Mouse (Mus musculus) forebrain, embryonic 14.5 days (tissue): ENCODE data around the gene Mdk. TPM values are rescaled to one million over a fixed set of nuclear protein-coding genes. Genes with fewer than 3 reads are reported as not detected.

Experiments used
- ATAC-seq: fragments of 200-750 bp; cut with Nextera tagmentation; 2 replicates; pipeline ENCODE4 v1.8.0; 2017; ENCODE audit warnings: mild to moderate bottlenecking, moderate library complexity
- DNase-seq: peaks from one replicate; pipeline ENCODE4 v3.0.0-alpha.2; 2015; ENCODE audit warnings: low spot score
- H3K27ac ChIP-seq: fragments of 300-500 bp; sonication (generic); 2 replicates; pipeline ENCODE4 v1.5.1; 2014; ENCODE audit warnings: low read depth, mild to moderate bottlenecking, control low read depth, low read length, moderate library complexity
- H3K27me3 ChIP-seq: fragments of 300-500 bp; sonication (generic); replicated peaks from 2 replicates; pipeline ENCODE4 v1.6.1; 2014; ENCODE audit warnings: low read length, control low read depth, mixed read lengths; ENCODE audit not compliant: control insufficient read depth, insufficient read depth
- H3K36me3 ChIP-seq: fragments of 300-500 bp; sonication (generic); 2 replicates; pipeline ENCODE4 v1.6.1; 2014; ENCODE audit warnings: low read length, control low read depth; ENCODE audit not compliant: control insufficient read depth, insufficient read depth
- H3K4me1 ChIP-seq: fragments of 300-500 bp; sonication (generic); 2 replicates; pipeline ENCODE4 v1.6.1; 2014; ENCODE audit warnings: antibody characterized with exemption, low read length, control low read depth; ENCODE audit not compliant: control insufficient read depth, insufficient read depth
- H3K4me2 ChIP-seq: fragments of 300-500 bp; sonication (generic); 2 replicates; pipeline ENCODE4 v1.6.1; 2014; ENCODE audit warnings: mild to moderate bottlenecking, control low read depth, low read length
- H3K4me3 ChIP-seq: fragments of 300-500 bp; sonication (generic); 2 replicates; pipeline ENCODE4 v1.5.1; 2014; ENCODE audit warnings: low read depth, low read length, control low read depth
- H3K9ac ChIP-seq: fragments of 300-500 bp; sonication (generic); 2 replicates; pipeline ENCODE4 v1.6.1; 2014; ENCODE audit warnings: mild to moderate bottlenecking, low read length, control low read depth, moderate library complexity
- H3K9me3 ChIP-seq: fragments of 300-500 bp; sonication (generic); replicated peaks from 2 replicates; pipeline ENCODE4 v1.6.1; 2016; ENCODE audit warnings: low read length, control low read depth, mixed read lengths; ENCODE audit not compliant: control insufficient read depth
- WGBS: fragments of 180-500 bp; shearing (Covaris S2); extraction: QIAGEN DNeasy Blood & Tissue Kit; methylation state at CpG from one replicate; pipeline ENCODE4 v1.1.7; 2014; 5-methylcytosine and 5-hydroxymethylcytosine counted together
- polyA plus RNA-seq: library from polyadenylated mRNA; unstranded; fragments of >200 nt; fragmentation: Nextera tagmentation; extraction: Ambion mirVana; gene quantifications from 2 replicates; pipeline ENCODE4 v1.2.1, GENCODE M21; 2014

Gene Mdk
- polyA plus RNA-seq, 1 experiment from 2014 or later: 462 TPM

GRCm38 (mm10) chr2:91923415-91924337 is 8.4 kb downstream of the Mdk start:
- peaks cover 40% of the 10 kb centered on the region for H3K27me3 ChIP-seq

GRCm38 (mm10) chr2:91922586-91923414 is 9.3 kb downstream of the Mdk start:
- DNase-seq: no peak
- ATAC-seq: no peak
- Histone ChIP-seq H3K9ac (peak overlapping the region; percentile 58), H3K4me1 (peaks cover 5% of the 10 kb centered on the region; the same call in 1 of the 2 replicates), H3K4me2 (peak overlapping the region; percentile 82), H3K27me3 (peaks cover 40% of the 10 kb centered on the region), H3K9me3 (no peaks in the 10 kb centered on the region), H3K27ac (no peak overlapping the region), H3K4me3 (peak overlapping the region; percentile 58), H3K36me3 (peaks cover 7% of the 10 kb centered on the region)
- 2% methylated on average over 37 of the region's 37 CpGs for WGBS

More at GRCm38 (mm10) chr2:91923415-91924337, 8.4 kb downstream of the Mdk start:
- DNase-seq (peak; percentile 85), ATAC-seq (peak; percentile 37)
- H3K4me2 ChIP-seq: peak overlapping the region; percentile 82
- WGBS: 6% methylated on average over 54 of the region's 54 CpGs
- H3K4me3 ChIP-seq: peak overlapping the region; percentile 58
- H3K4me1 ChIP-seq: peaks cover 5% of the 10 kb centered on the region; the same call in 1 of the 2 replicates
- no peak overlapping the region for H3K27ac ChIP-seq
- no peaks in the 10 kb centered on the region for H3K9me3 ChIP-seq
- H3K36me3 ChIP-seq: no peaks in the 10 kb centered on the region; the same call in 1 of the 2 replicates
- H3K9ac ChIP-seq: peak overlapping the region; percentile 6; the same call in 1 of the 2 replicates

- ATAC-seq (peak; percentile 81), DNase-seq (peak; percentile 84)
- Histone ChIP-seq H3K27me3 (peaks cover 40% of the 10 kb centered on the region), H3K36me3 (peaks cover 15% of the 10 kb centered on the region), H3K4me2 (peak overlapping the region; percentile 82), H3K9ac (peak overlapping the region; percentile 58), H3K4me1 (peaks cover 5% of the 10 kb centered on the region; the same call in 1 of the 2 replicates), H3K9me3 (no peaks in the 10 kb centered on the region), H3K27ac (no peak overlapping the region), H3K4me3 (peak overlapping the region; percentile 58)
- WGBS: under 1% methylated on average over 62 of the region's 64 CpGs
Observed at GRCm38 (mm10) chr2:91921790-91922570, 10.1 kb downstream of the Mdk start.

GRCm38 (mm10) chr2:91921181-91921789 is 10.8 kb downstream of the Mdk start:
- Histone ChIP-seq H3K27ac (no peak overlapping the region), H3K4me3 (peak overlapping the region; percentile 58), H3K4me2 (peak overlapping the region; percentile 82), H3K4me1 (peaks cover 5% of the 10 kb centered on the region; the same call in 1 of the 2 replicates), H3K9me3 (no peaks in the 10 kb centered on the region), H3K36me3 (peaks cover 21% of the 10 kb centered on the region), H3K27me3 (peaks cover 40% of the 10 kb centered on the region), H3K9ac (peak overlapping the region; percentile 58)
- WGBS: 5% methylated on average over 31 of the region's 31 CpGs
- ATAC-seq (peak; percentile 0; the same call in 1 of the 2 replicates), DNase-seq (no peak)

GRCm38 (mm10) chr2:91920130-91920529 is 12.0 kb downstream of the Mdk start:
- H3K4me2 ChIP-seq: no peak overlapping the region
- ATAC-seq (no peak), DNase-seq (no peak)
- H3K27ac ChIP-seq: no peak overlapping the region
- H3K4me1 ChIP-seq: peaks cover 5% of the 10 kb centered on the region; the same call in 1 of the 2 replicates
- H3K9me3 ChIP-seq: no peaks in the 10 kb centered on the region
- H3K36me3 ChIP-seq: peaks cover 31% of the 10 kb centered on the region
- H3K4me3 ChIP-seq: no peak overlapping the region
- H3K9ac ChIP-seq: no peak overlapping the region
- peaks cover 38% of the 10 kb centered on the region for H3K27me3 ChIP-seq
- WGBS: 81% methylated on average over 4 of the region's 4 CpGs

GRCm38 (mm10) chr2:91917096-91917495 is 15.0 kb downstream of the Mdk start:
- no peaks in the 10 kb centered on the region for H3K9me3 ChIP-seq
- peaks cover 5% of the 10 kb centered on the region; the same call in 1 of the 2 replicates for H3K4me1 ChIP-seq
- WGBS: 84% methylated on average over 7 of the region's 7 CpGs
- no peak overlapping the region for H3K4me3 ChIP-seq
- peaks cover 13% of the 10 kb centered on the region for H3K27me3 ChIP-seq
- H3K27ac ChIP-seq: no peak overlapping the region
- H3K36me3 ChIP-seq: peaks cover 61% of the 10 kb centered on the region
- ATAC-seq (no peak), DNase-seq (no peak)
- no peak overlapping the region for H3K9ac ChIP-seq
- no peak overlapping the region for H3K4me2 ChIP-seq

GRCm38 (mm10) chr2:91916346-91916977 is 15.6 kb downstream of the Mdk start:
- no peak for DNase-seq
- 92% methylated on average over 7 of the region's 7 CpGs for WGBS

More at GRCm38 (mm10) chr2:91916346-91916977, 15.6 kb downstream of the Mdk start:
- Histone ChIP-seq H3K9ac (no peak overlapping the region), H3K4me2 (no peak overlapping the region), H3K4me1 (peaks cover 3% of the 10 kb centered on the region; the same call in 1 of the 2 replicates), H3K36me3 (peaks cover 67% of the 10 kb centered on the region), H3K27ac (no peak overlapping the region), H3K9me3 (no peaks in the 10 kb centered on the region), H3K4me3 (no peak overlapping the region), H3K27me3 (peaks cover 12% of the 10 kb centered on the region)
- ATAC-seq: no peak
